Mouse (Mus musculus) limb, embryonic 15.5 days (tissue): ENCODE measurements around the gene Eipr1. TPM values are rescaled to one million over a fixed set of nuclear protein-coding genes. Genes with fewer than 3 reads are reported as not detected.

Experiments
- ATAC-seq: fragments of 200-750 bp; cut with Nextera tagmentation; 2 replicates; pipeline ENCODE4 v1.8.0; 2017; ENCODE audit warnings: low read depth, moderate TSS enrichment; ENCODE audit not compliant: insufficient number of reproducible peaks, low FRiP score, low TSS enrichment
- H3K27ac ChIP-seq: fragments of 300-500 bp; sonication (generic); 2 replicates; pipeline ENCODE4 v1.5.1; 2015; ENCODE audit warnings: moderate library complexity, mild to moderate bottlenecking, inconsistent platforms
- H3K27me3 ChIP-seq: fragments of 300-500 bp; sonication (generic); 2 replicates; pipeline ENCODE4 v1.6.1; 2015; ENCODE audit warnings: inconsistent platforms
- H3K36me3 ChIP-seq: fragments of 300-500 bp; sonication (generic); 2 replicates; pipeline ENCODE4 v1.6.1; 2015; ENCODE audit warnings: inconsistent platforms
- H3K4me1 ChIP-seq: fragments of 300-500 bp; sonication (generic); 2 replicates; pipeline ENCODE4 v1.6.1; 2015; ENCODE audit warnings: inconsistent platforms
- H3K4me2 ChIP-seq: fragments of 300-500 bp; sonication (generic); 2 replicates; pipeline ENCODE4 v1.6.1; 2015; ENCODE audit warnings: mild to moderate bottlenecking, inconsistent platforms
- H3K4me3 ChIP-seq: fragments of 300-500 bp; sonication (generic); 2 replicates; pipeline ENCODE4 v1.5.1; 2015; ENCODE audit warnings: mild to moderate bottlenecking, inconsistent platforms
- H3K9ac ChIP-seq: fragments of 300-500 bp; sonication (generic); 2 replicates; pipeline ENCODE4 v1.6.1; 2015; ENCODE audit warnings: inconsistent platforms
- H3K9me3 ChIP-seq: fragments of 300-500 bp; sonication (generic); 2 replicates; pipeline ENCODE4 v1.6.1; 2016; ENCODE audit warnings: inconsistent platforms
- WGBS: fragments of 180-500 bp; shearing (Covaris S2); methylation state at CpG from one replicate; pipeline ENCODE4 v1.1.7; 2015; 5-methylcytosine and 5-hydroxymethylcytosine counted together
- polyA plus RNA-seq: library from polyadenylated mRNA; unstranded; fragments of >200 nt; fragmentation: Nextera tagmentation; extraction: Ambion mirVana; gene quantifications from 2 replicates; pipeline ENCODE4 v1.2.1, GENCODE M21; 2015

The Eipr1 gene
- polyA plus RNA-seq, 1 experiment from 2014 or later: 31.6 TPM

- 74% methylated on average over 12 of the region's 12 CpGs for WGBS
- Histone ChIP-seq H3K9ac (no peak overlapping the region), H3K4me3 (no peak overlapping the region), H3K36me3 (0 out of 2 replicates have a peak, but pooled peaks cover 9% of the 10 kb centered on the region), H3K27me3 (no peaks in the 10 kb centered on the region), H3K4me2 (no peak overlapping the region), H3K27ac (no peak overlapping the region), H3K4me1 (0 out of 2 replicates have a peak, but pooled peaks cover 5% of the 10 kb centered on the region), H3K9me3 (no peaks in the 10 kb centered on the region)
- no peak for ATAC-seq
Measured at GRCm38 (mm10) chr12:28863260-28863659, 111.7 kb downstream of the Eipr1 start.

GRCm38 (mm10) chr12:28866121-28866520, 114.5 kb downstream of the Eipr1 start:
- H3K27ac ChIP-seq: no peak overlapping the region

GRCm38 (mm10) chr12:28868794-28869193, 117.2 kb downstream of the Eipr1 start:
- peaks cover 13% of the 10 kb centered on the region; the same call in 1 of the 2 replicates for H3K36me3 ChIP-seq
- no peaks in the 10 kb centered on the region for H3K9me3 ChIP-seq
- ATAC-seq: no peak
- H3K4me3 ChIP-seq: no peak overlapping the region
- no peak overlapping the region for H3K4me2 ChIP-seq
- no peak overlapping the region for H3K9ac ChIP-seq
- 89% methylated on average over 4 of the region's 4 CpGs for WGBS
- no peak overlapping the region for H3K27ac ChIP-seq
- no peaks in the 10 kb centered on the region for H3K27me3 ChIP-seq
- H3K4me1 ChIP-seq: 0 out of 2 replicates have a peak, but pooled peaks cover 5% of the 10 kb centered on the region

More at GRCm38 (mm10) chr12:28866121-28866520, 114.5 kb downstream of the Eipr1 start:
- no peaks in the 10 kb centered on the region for H3K27me3 ChIP-seq
- 38% methylated on average over 1 of the region's 1 CpGs for WGBS
- no peak overlapping the region for H3K4me2 ChIP-seq
- peaks cover 16% of the 10 kb centered on the region; the same call in 1 of the 2 replicates for H3K36me3 ChIP-seq
- no peak overlapping the region for H3K4me3 ChIP-seq
- 0 out of 2 replicates have a peak, but pooled peaks cover 5% of the 10 kb centered on the region for H3K4me1 ChIP-seq
- no peaks in the 10 kb centered on the region for H3K9me3 ChIP-seq
- ATAC-seq: no peak
- H3K9ac ChIP-seq: no peak overlapping the region

GRCm38 (mm10) chr12:28872271-28872670, 120.7 kb downstream of the Eipr1 start:
- Histone ChIP-seq H3K27ac (no peak overlapping the region), H3K36me3 (peaks cover 7% of the 10 kb centered on the region; the same call in 1 of the 2 replicates), H3K4me1 (no peaks in the 10 kb centered on the region), H3K9me3 (no peaks in the 10 kb centered on the region), H3K9ac (no peak overlapping the region), H3K27me3 (no peaks in the 10 kb centered on the region), H3K4me3 (no peak overlapping the region), H3K4me2 (no peak overlapping the region)
- 80% methylated on average over 12 of the region's 12 CpGs for WGBS
- no peak for ATAC-seq

- Histone ChIP-seq H3K4me2 (no peak overlapping the region), H3K4me3 (no peak overlapping the region), H3K9ac (no peak overlapping the region), H3K27me3 (no peaks in the 10 kb centered on the region), H3K36me3 (no peaks in the 10 kb centered on the region), H3K4me1 (no peaks in the 10 kb centered on the region), H3K9me3 (no peaks in the 10 kb centered on the region), H3K27ac (no peak overlapping the region)
- WGBS: 58% methylated on average over 8 of the region's 8 CpGs
- ATAC-seq: no peak
Measured at GRCm38 (mm10) chr12:28874781-28875251, 123.2 kb downstream of the Eipr1 start.

- Histone ChIP-seq H3K36me3 (no peaks in the 10 kb centered on the region), H3K9me3 (no peaks in the 10 kb centered on the region), H3K4me1 (no peaks in the 10 kb centered on the region), H3K4me3 (no peak overlapping the region), H3K27ac (no peak overlapping the region), H3K4me2 (no peak overlapping the region), H3K27me3 (no peaks in the 10 kb centered on the region), H3K9ac (no peak overlapping the region)
- WGBS: 65% methylated on average over 8 of the region's 8 CpGs
- no peak for ATAC-seq
Measured at GRCm38 (mm10) chr12:28875471-28875870, 123.9 kb downstream of the Eipr1 start.

GRCm38 (mm10) chr12:28880471-28880870, 128.9 kb downstream of the Eipr1 start:
- Histone ChIP-seq H3K27ac (no peak overlapping the region), H3K4me1 (no peaks in the 10 kb centered on the region), H3K9me3 (no peaks in the 10 kb centered on the region), H3K9ac (no peak overlapping the region), H3K4me2 (no peak overlapping the region), H3K4me3 (no peak overlapping the region), H3K27me3 (no peaks in the 10 kb centered on the region), H3K36me3 (no peaks in the 10 kb centered on the region)
- ATAC-seq: no peak

GRCm38 (mm10) chr12:28887712-28888111, 136.1 kb downstream of the Eipr1 start:
- Histone ChIP-seq H3K9ac (no peak overlapping the region), H3K4me3 (no peak overlapping the region), H3K27me3 (0 out of 2 replicates have a peak, but pooled peaks cover 14% of the 10 kb centered on the region), H3K27ac (no peak overlapping the region), H3K4me2 (no peak overlapping the region), H3K9me3 (no peaks in the 10 kb centered on the region), H3K4me1 (no peaks in the 10 kb centered on the region), H3K36me3 (no peaks in the 10 kb centered on the region)
- no peak for ATAC-seq
- WGBS: 75% methylated on average over 6 of the region's 6 CpGs

- no peak overlapping the region for H3K4me3 ChIP-seq
- no peak overlapping the region for H3K4me2 ChIP-seq
- WGBS: 46% methylated on average over 7 of the region's 7 CpGs
Measured at GRCm38 (mm10) chr12:28889068-28889674, 137.6 kb downstream of the Eipr1 start.

GRCm38 (mm10) chr12:28891523-28891922, 139.9 kb downstream of the Eipr1 start:
- no peak overlapping the region for H3K27ac ChIP-seq
- H3K9ac ChIP-seq: no peak overlapping the region
- H3K27me3 ChIP-seq: 0 out of 2 replicates have a peak, but pooled peaks cover 14% of the 10 kb centered on the region
- no peaks in the 10 kb centered on the region for H3K9me3 ChIP-seq
- 67% methylated on average over 5 of the region's 5 CpGs for WGBS
- no peak for ATAC-seq
- H3K36me3 ChIP-seq: no peaks in the 10 kb centered on the region
- no peak overlapping the region for H3K4me3 ChIP-seq
- H3K4me1 ChIP-seq: peaks cover 9% of the 10 kb centered on the region; the same call in 1 of the 2 replicates
- H3K4me2 ChIP-seq: no peak overlapping the region

More at GRCm38 (mm10) chr12:28889068-28889674, 137.6 kb downstream of the Eipr1 start:
- Histone ChIP-seq H3K27ac (no peak overlapping the region), H3K9ac (no peak overlapping the region), H3K27me3 (0 out of 2 replicates have a peak, but pooled peaks cover 14% of the 10 kb centered on the region), H3K9me3 (no peaks in the 10 kb centered on the region), H3K36me3 (no peaks in the 10 kb centered on the region), H3K4me1 (no peaks in the 10 kb centered on the region)
- ATAC-seq: no peak

- Histone ChIP-seq H3K36me3 (no peaks in the 10 kb centered on the region), H3K9ac (no peak overlapping the region), H3K27me3 (no peaks in the 10 kb centered on the region), H3K4me2 (no peak overlapping the region), H3K4me1 (peaks cover 9% of the 10 kb centered on the region; the same call in 1 of the 2 replicates), H3K9me3 (no peaks in the 10 kb centered on the region), H3K4me3 (no peak overlapping the region), H3K27ac (no peak overlapping the region; the same call in 1 of the 2 replicates)
- 60% methylated on average over 3 of the region's 3 CpGs for WGBS
- ATAC-seq: no peak
Measured at GRCm38 (mm10) chr12:28896577-28896976, 145.0 kb downstream of the Eipr1 start.

- 92% methylated on average over 6 of the region's 6 CpGs for WGBS
- ATAC-seq: no peak
Measured at GRCm38 (mm10) chr12:28898307-28898706, 146.7 kb downstream of the Eipr1 start.

More at GRCm38 (mm10) chr12:28898307-28898706, 146.7 kb downstream of the Eipr1 start:
- H3K4me1 ChIP-seq: peaks cover 9% of the 10 kb centered on the region; the same call in 1 of the 2 replicates
- no peak overlapping the region for H3K4me3 ChIP-seq
- H3K36me3 ChIP-seq: no peaks in the 10 kb centered on the region
- H3K9me3 ChIP-seq: no peaks in the 10 kb centered on the region
- no peak overlapping the region for H3K9ac ChIP-seq
- no peaks in the 10 kb centered on the region for H3K27me3 ChIP-seq
- H3K4me2 ChIP-seq: no peak overlapping the region
- H3K27ac ChIP-seq: no peak overlapping the region
